Mouse (Mus musculus): ENCODE data around the gene Olfr221.

GRCm38 (mm10) chr14:52009841-52010240, 32.4 kb downstream of the Olfr221 start:
- TF ChIP-seq CTCF (IDR thresholded peaks at IDR 0.05; ENCODE audit: control insufficient read depth, insufficient read depth, insufficient read length) (no peak), MAX (IDR thresholded peaks at IDR 0.05) (no peak), CEBPB (IDR thresholded peaks at IDR 0.05; ENCODE audit: low read depth) (no peak), USF1 (IDR thresholded peaks at IDR 0.05; ENCODE audit: low read depth) (no peak), MYOD1 (IDR thresholded peaks at IDR 0.05; ENCODE audit: control insufficient read depth, insufficient read length, low read depth) (no peak), MYOG (IDR thresholded peaks at IDR 0.05; ENCODE audit: control insufficient read depth, extremely low read depth, insufficient read length) (no peak), FOSL1 (IDR thresholded peaks at IDR 0.05; ENCODE audit: insufficient read depth, low read length, poor library complexity, severe bottlenecking) (no peak)
